In genomic region chr7:40687005-40687404, GRCm38 (mm10) we compare ENCODE assay signal across 22 mouse cellular contexts.
A peak's percentile ranks its signal among the peaks of the same experiment; 100 is the strongest.
DNase-seq lines count a peak whose midpoint lies in the region; ATAC-seq and TF ChIP-seq lines count a peak whose summit lies in the region.
"Had no signal": no experiment of that assay in that cellular context is flagged by ENCODE, and none has a peak within 500 bp of the region (broad histone marks: within the 10 kb centered on the region; RNA-seq: fewer than 3 reads in every experiment).

No protein-coding gene starts in this region.

- H3K27ac ChIP-seq in hindbrain, postnatal 0 days: no peak overlapping the region
- no peak overlapping the region for H3K27ac ChIP-seq in hindbrain, embryonic 16.5 days (ENCODE audit: low read depth, low read length)
- no peak overlapping the region for H3K27ac ChIP-seq in lung, embryonic 14.5 days (ENCODE audit: low read depth)
- H3K27ac ChIP-seq: heart, embryonic 15.5 days had no signal

- DNase-seq in hindbrain, postnatal 0 days (ENCODE audit: low spot score): no peak
- DNase-seq in lung, embryonic 14.5 days: no peak
- DNase-seq in lung, postnatal 25 days (ENCODE audit: low spot score): no peak
- peak; percentile 40 for DNase-seq in ES-CJ7 (ENCODE audit: low read depth, low spot score)
- DNase-seq in induced T-regulatory cell, adult 2 months (ENCODE audit: low read depth): peak; percentile 0
- DNase-seq in urinary bladder, adult 18-20 months (ENCODE audit: low spot score in 2 of 2): no peak
- DNase-seq: adrenal gland, postnatal 10 days; B cell, adult 2 months; cerebellum, adult 18-20 months; cerebellum, postnatal 36 days; heart, adult 18-20 months; kidney, postnatal 14 days; layer of hippocampus, adult 9-11 months; lung, adult 2 months; right cerebral cortex, adult 18-20 months; thymus, postnatal 14 days had no signal

- 92% methylated on average over 3 of the region's 3 CpGs for WGBS in hindbrain, postnatal 0 days
- WGBS in hindbrain, embryonic 16.5 days: 94% methylated on average over 3 of the region's 3 CpGs
- 83% methylated on average over 3 of the region's 3 CpGs for WGBS in lung, embryonic 14.5 days

- peak; percentile 49 for TF ChIP-seq CTCF in hindbrain, postnatal 0 days (IDR thresholded peaks at IDR 0.05; ENCODE audit: low read depth)
- peak; percentile 49 for TF ChIP-seq CTCF in lung, embryonic 14.5 days (IDR thresholded peaks at IDR 0.05; ENCODE audit: low read depth)

- ATAC-seq in hindbrain, postnatal 0 days: no peak
- ATAC-seq in hindbrain, embryonic 16.5 days: no peak
- ATAC-seq in lung, embryonic 14.5 days (ENCODE audit: insufficient read depth): no peak
- ATAC-seq: intestine, embryonic 16.5 days; midbrain, embryonic 16.5 days had no signal

- no peak overlapping the region for H3K9ac ChIP-seq in hindbrain, postnatal 0 days (replicated peaks; ENCODE audit: low read length)
- H3K9ac ChIP-seq in hindbrain, embryonic 16.5 days (ENCODE audit: low read depth, low read length): no peak overlapping the region
- no peak overlapping the region for H3K9ac ChIP-seq in lung, embryonic 14.5 days
- H3K9ac ChIP-seq: heart, embryonic 15.5 days had no signal

- no peak overlapping the region for H3K4me3 ChIP-seq in hindbrain, postnatal 0 days (ENCODE audit: low read length)
- no peak overlapping the region for H3K4me3 ChIP-seq in hindbrain, embryonic 16.5 days (ENCODE audit: low read length)
- H3K4me3 ChIP-seq in lung, embryonic 14.5 days (ENCODE audit: low read depth, low read length): no peak overlapping the region
- H3K4me3 ChIP-seq: erythroblast, embryonic 14.5 days; heart, embryonic 15.5 days had no signal

- no peaks in the 10 kb centered on the region for H3K9me3 ChIP-seq in hindbrain, postnatal 0 days (ENCODE audit: low read length)
- no peaks in the 10 kb centered on the region for H3K9me3 ChIP-seq in hindbrain, embryonic 16.5 days (ENCODE audit: control insufficient read depth, low read length)
- H3K9me3 ChIP-seq in lung, embryonic 14.5 days (ENCODE audit: low read depth, low read length): no peaks in the 10 kb centered on the region
- H3K9me3 ChIP-seq: heart, embryonic 15.5 days had no signal

- H3K27me3 ChIP-seq in hindbrain, postnatal 0 days (ENCODE audit: insufficient read depth, low read length): no peaks in the 10 kb centered on the region
- H3K27me3 ChIP-seq in hindbrain, embryonic 16.5 days (replicated peaks; ENCODE audit: control insufficient read depth, insufficient read depth, low read length): no peaks in the 10 kb centered on the region
- no peaks in the 10 kb centered on the region for H3K27me3 ChIP-seq in lung, embryonic 14.5 days (ENCODE audit: insufficient read depth, low read length)
- H3K27me3 ChIP-seq: heart, embryonic 15.5 days had no signal

- H3K4me1 ChIP-seq in hindbrain, postnatal 0 days (ENCODE audit: insufficient read depth, low read length): no peaks in the 10 kb centered on the region
- H3K4me1 ChIP-seq in hindbrain, embryonic 16.5 days (ENCODE audit: control insufficient read depth, insufficient read depth, low read depth, low read length): no peaks in the 10 kb centered on the region
- H3K4me1 ChIP-seq in lung, embryonic 14.5 days (ENCODE audit: insufficient read depth): no peaks in the 10 kb centered on the region
- H3K4me1 ChIP-seq: heart, embryonic 15.5 days had no signal

- no peak overlapping the region for H3K4me2 ChIP-seq in hindbrain, postnatal 0 days (ENCODE audit: low read depth, low read length)
- no peak overlapping the region for H3K4me2 ChIP-seq in hindbrain, embryonic 16.5 days (ENCODE audit: low read length)
- H3K4me2 ChIP-seq in lung, embryonic 14.5 days: no peak overlapping the region
- H3K4me2 ChIP-seq: heart, embryonic 15.5 days had no signal

- no peaks in the 10 kb centered on the region for H3K36me3 ChIP-seq in hindbrain, postnatal 0 days (ENCODE audit: insufficient read depth, low read length)
- H3K36me3 ChIP-seq in hindbrain, embryonic 16.5 days (ENCODE audit: control insufficient read depth, insufficient read depth, low read length): no peaks in the 10 kb centered on the region
- H3K36me3 ChIP-seq in lung, embryonic 14.5 days (ENCODE audit: insufficient read depth): no peaks in the 10 kb centered on the region
- H3K36me3 ChIP-seq: G1E; heart, embryonic 15.5 days had no signal

Comparison
In these comparisons a context has a peak if more than half of its experiments do, and no peak if none do; other contexts are left out.
1. DNase-seq: peak in ES-CJ7 (single experiment) and induced T-regulatory cell, adult 2 months (single experiment); none in hindbrain, postnatal 0 days (single experiment), lung, embryonic 14.5 days (single experiment), lung, postnatal 25 days (single experiment) and urinary bladder, adult 18-20 months (0 of 2).